Mouse (Mus musculus) embryonic fibroblast, embryonic 13.5 days (primary cell): Measurements from ENCODE around the gene Htatsf1. TPM values are rescaled to one million over a fixed set of nuclear protein-coding genes. Genes with fewer than 3 reads are reported as not detected.
A peak's percentile ranks its signal among the peaks of the same experiment; 100 is the strongest.

Experiments used
- H3K27ac ChIP-seq: 2 replicates; pipeline ENCODE4 v1.5.1; 2012; ENCODE audit warnings: low read length, control low read depth, inconsistent platforms; ENCODE audit not compliant: insufficient read depth
- H3K4me1 ChIP-seq: 2 replicates; pipeline ENCODE4 v1.6.1; 2011; ENCODE audit warnings: low read length; ENCODE audit not compliant: control insufficient read depth, insufficient read depth
- H3K4me3 ChIP-seq: 2 replicates; pipeline ENCODE4 v1.5.1; 2011; ENCODE audit warnings: mild to moderate bottlenecking, control low read depth, low read length; ENCODE audit not compliant: insufficient read depth
- CTCF ChIP-seq: IDR thresholded peaks from 2 replicates; pipeline ENCODE4 v1.5.1; 2011; ENCODE audit warnings: mild to moderate bottlenecking, control low read depth, low read length, moderate library complexity, borderline replicate concordance; ENCODE audit not compliant: insufficient read depth
- POLR2A ChIP-seq: IDR thresholded peaks from 2 replicates; pipeline ENCODE4 v1.6.1; 2011; ENCODE audit warnings: low read depth, mild to moderate bottlenecking, control low read depth, low read length, moderate library complexity
- polyA plus RNA-seq: library from polyadenylated mRNA; stranded (reverse); fragments of >200 nt; gene quantifications from 2 replicates; pipeline ENCODE4 v1.2.4, GENCODE M21; 2011; ENCODE audit warnings: low read depth; ENCODE audit not compliant: missing spikeins, insufficient read length

Gene Htatsf1
- 37.0 and 49.5 TPM in 2 replicates for polyA plus RNA-seq

DNA sequence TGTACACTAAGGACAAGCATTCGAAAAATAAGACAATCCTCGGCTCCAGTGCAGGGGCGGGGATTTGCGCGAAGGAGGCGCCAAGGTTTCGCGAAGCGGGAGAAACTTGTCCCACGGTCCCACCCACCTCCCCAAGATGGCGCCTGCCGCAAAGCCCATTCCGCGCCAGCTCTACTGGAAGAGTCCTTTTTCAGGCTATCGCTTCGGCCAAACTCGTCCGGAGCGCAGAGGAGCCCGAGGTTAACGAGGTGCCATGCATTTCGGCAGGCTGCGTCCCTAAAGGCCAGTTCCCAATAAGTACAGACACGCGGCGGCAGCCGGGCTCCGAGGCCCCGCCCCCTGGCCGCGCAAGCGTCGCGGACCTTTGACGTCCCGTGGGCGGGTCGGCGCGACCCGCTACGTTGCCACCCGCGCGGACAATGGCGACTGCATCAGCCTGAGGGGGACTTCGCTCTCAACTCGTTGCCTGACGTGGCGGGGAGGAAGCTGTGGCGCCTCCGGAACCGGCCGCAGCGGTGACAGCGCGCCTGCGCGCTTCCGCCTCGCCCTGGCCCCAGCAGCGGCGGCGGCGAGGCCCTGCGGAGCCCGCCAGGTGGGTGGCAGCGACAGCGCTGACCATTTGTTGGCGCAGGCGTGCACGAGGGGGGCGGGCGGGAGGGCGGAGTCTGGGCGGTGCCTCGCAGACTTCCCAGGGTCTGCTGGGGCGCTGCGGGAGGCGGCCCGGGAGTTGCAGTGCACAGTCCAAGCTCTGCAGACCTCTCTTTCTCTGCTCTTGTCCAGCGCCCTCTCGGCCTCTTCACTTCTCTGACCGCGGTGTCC is at the start of gene Htatsf1:
TSS of gene Htatsf1 (plus strand) at position 410 of the 819 bp plus-strand sequence.
- no peaks in the 10 kb centered on the region for H3K4me1 ChIP-seq
- peak within 1 kb of the TSS; percentile 62 for H3K4me3 ChIP-seq
- TF ChIP-seq POLR2A (peak; percentile 57), CTCF (no peak)
- H3K27ac ChIP-seq: peak within 1 kb of the TSS; percentile 91

DNA sequence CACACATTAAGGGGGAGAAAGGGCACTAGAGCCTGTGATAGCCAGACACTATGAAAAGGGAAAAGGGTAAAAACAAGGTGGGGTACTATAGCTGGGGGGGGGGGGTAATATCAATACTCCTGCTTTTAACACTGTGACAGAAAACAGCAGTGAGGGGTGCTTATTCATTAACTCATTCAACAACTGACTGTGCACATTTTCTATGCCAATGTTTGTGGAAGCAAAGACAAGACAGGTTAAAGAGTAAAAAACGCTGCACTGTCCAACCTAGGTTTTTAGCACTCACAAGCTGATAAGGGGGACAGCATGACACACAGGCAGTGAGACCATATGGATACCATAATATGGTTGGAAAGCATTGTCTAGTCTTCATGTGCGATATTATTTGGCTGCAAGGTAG is 40.5 kb upstream of the Htatsf1 start:
- TF ChIP-seq CTCF (no peak), POLR2A (no peak)
- no peak overlapping the region for H3K4me3 ChIP-seq

DNA sequence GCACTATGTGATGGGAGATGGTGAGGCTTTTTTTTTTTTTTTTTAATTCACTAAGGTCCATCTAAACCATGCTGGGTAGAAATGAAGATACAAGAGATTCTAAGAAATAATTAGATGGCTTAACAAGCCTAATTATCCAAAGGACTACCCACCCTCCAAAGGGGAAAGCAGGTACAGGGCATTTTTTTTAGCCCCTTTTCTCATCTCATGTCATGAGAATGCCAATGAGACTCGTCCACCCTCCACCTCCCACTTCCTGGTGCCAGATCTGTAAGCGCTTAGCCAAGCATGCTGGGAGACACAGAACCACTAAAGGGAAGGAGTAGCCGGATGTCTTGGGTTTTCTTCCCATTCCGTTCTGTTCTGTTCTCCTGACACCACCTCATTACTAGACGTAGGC is 10.6 kb upstream of the Htatsf1 start, which contains the start of gene Brs3:
TSS of gene Brs3 (plus strand) at position 301 of the 400 bp plus-strand sequence.
- H3K27ac ChIP-seq: no peak within 1 kb of the TSS
- no peak within 1 kb of the TSS for H3K4me3 ChIP-seq
- no peak for TF ChIP-seq POLR2A
- TF ChIP-seq CTCF: no peak
- H3K4me1 ChIP-seq: no peaks in the 10 kb centered on the region

More for the DNA sequence above, 40.5 kb upstream of the Htatsf1 start:
- H3K4me1 ChIP-seq: no peaks in the 10 kb centered on the region
- no peak overlapping the region for H3K27ac ChIP-seq

DNA sequence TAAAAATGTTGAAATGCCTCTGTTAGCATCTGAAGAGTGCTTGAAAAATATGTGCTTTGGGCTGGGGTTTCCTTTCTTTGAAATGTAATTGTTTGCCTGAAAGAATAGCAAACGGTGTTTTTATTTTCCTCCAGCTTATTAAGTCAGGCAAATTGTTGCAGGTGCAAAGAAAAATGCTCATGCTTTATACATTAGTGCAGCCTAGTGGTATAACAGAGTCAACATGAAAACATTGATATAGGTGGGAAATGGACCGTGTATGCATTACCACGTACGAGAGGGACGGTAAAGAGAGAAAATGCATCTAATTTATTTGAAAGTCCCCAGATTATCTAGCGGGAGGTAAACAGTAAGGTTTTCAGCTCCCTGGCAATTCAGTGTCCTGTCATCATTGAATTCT is 9.5 kb upstream of the Htatsf1 start:
- Histone ChIP-seq H3K27ac (no peak overlapping the region), H3K4me1 (no peaks in the 10 kb centered on the region), H3K4me3 (no peak overlapping the region)
- TF ChIP-seq POLR2A (no peak), CTCF (no peak)

DNA sequence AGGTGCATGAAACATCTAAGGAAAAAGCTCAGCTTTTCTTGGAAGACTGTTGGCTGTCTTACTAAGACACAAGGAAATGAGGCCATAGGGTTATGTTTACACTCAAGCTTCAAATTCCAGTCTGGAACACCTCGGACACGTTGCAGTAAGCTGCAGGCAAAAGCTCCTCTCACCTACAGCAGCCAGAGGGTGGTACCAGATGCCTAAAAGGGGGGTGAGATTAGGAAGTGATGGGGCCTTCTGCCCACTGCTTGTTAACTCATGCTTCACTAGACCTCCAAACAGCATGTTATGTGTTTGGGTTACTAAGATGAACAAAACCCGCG is 572 bp upstream of the Htatsf1 start:
- Histone ChIP-seq H3K4me3 (peak overlapping the region; percentile 62), H3K27ac (peak overlapping the region; percentile 91; the same call in 1 of the 2 replicates), H3K4me1 (no peaks in the 10 kb centered on the region)
- TF ChIP-seq POLR2A (no peak; the same call in 1 of the 2 replicates), CTCF (no peak)

DNA sequence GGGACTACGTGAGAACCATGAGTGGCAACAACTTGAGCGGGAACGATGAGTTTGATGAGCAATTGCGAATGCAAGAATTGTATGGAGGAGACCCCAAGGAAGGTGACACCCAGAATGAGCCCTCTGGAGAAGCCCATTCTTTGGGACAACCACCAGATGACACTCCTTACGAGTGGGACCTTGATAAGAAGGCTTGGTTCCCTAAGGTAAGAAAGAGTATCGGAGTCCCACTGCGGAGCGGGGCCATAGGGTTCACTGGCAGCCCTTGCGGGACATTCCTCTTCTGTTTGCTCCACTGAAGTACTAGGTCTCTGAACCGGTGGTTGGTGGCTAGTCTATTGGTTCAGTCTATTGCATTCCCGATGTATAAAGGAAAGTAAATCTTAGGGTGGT is 606 bp downstream of the Htatsf1 start:
- Histone ChIP-seq H3K27ac (no peak overlapping the region), H3K4me3 (peak overlapping the region; percentile 62), H3K4me1 (no peaks in the 10 kb centered on the region)
- TF ChIP-seq POLR2A (no peak), CTCF (no peak)

DNA sequence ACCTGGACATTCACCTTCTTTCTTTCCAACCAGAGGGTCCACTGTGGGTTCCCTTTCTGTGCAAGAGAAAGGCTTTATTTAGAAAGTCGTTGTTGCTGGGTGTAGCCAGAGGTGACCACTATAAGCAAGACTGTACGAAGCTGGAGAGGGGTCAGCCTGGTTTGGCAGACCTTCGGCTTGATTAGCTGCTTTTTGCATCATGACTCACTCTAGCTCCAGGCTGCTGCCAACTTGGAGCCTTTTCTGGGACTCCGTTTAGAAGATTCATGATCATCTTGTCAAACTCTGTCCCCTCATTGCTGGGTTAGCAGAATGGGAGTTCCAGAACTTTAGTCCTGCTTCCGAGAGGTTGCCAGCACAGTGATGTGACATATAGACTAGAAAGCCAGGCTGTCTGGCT is 28.1 kb downstream of the Htatsf1 start:
- no peaks in the 10 kb centered on the region for H3K4me1 ChIP-seq
- TF ChIP-seq CTCF (no peak), POLR2A (no peak)
- H3K27ac ChIP-seq: no peak overlapping the region
- H3K4me3 ChIP-seq: no peak overlapping the region

DNA sequence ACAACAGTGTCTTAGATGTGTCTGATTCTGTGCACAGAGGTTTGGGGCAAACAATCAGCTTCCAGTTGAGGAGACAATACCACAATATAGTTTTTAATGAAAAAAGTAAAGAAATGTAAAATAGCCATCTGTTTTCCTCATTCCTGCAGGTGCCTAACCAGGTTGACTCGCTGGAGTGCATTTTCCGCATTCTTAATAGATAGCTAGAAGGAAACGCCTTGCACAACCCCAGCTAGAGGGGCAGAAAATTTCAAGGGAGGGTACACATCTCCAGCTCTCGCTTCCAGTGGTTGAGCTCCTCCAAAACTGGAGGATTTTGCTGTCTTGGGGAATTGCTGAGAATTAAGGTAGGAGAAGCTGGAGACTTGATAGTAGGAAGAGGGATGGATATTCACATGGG is 34.4 kb downstream of the Htatsf1 start, which contains the start of gene Vgll1:
TSS of gene Vgll1 (plus strand) at position 301 of the 400 bp plus-strand sequence.
- TF ChIP-seq POLR2A (no peak), CTCF (no peak)
- no peak within 1 kb of the TSS for H3K4me3 ChIP-seq
- H3K4me1 ChIP-seq: no peaks in the 10 kb centered on the region
- no peak within 1 kb of the TSS for H3K27ac ChIP-seq

DNA sequence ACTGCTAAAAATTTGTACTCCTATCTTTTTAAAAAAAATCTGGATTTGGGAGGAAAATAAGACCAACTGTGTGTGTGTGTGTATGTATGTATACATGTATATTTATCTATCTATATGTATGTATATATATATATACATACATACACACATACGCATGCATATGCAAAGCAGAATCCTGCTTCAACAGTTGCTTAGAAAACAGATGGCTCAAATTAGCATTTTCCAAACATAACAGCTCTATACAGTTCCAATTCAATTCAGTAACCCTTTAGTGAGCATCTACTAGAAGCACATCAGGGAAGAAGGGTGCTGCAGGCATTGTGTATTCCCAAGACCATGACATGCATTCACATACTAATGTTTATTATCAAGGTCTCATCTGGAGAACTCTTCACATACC is 50.0 kb downstream of the Htatsf1 start:
- TF ChIP-seq POLR2A (no peak), CTCF (no peak)
- H3K4me3 ChIP-seq: no peak overlapping the region
- H3K4me1 ChIP-seq: no peaks in the 10 kb centered on the region
- H3K27ac ChIP-seq: no peak overlapping the region

DNA sequence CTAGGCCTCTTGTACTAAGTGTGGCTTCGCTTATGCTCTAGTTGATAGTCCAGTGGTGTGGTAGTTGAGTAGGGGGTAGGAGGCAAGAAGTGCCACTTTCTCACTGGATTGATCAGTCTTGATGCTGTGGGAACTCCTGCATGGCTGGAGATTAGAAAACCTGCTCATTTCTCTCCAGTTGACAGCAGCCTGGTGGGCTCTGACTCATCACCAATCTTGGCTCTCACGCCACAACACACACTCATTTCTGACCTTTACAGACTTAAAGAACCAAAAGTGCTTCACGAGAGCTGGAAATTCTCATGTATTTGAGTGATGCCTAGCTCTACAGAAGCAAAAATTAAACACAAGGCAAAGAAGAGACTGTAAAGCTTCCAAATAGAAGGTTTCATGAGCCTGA is 53.6 kb downstream of the Htatsf1 start:
- no peaks in the 10 kb centered on the region for H3K4me1 ChIP-seq

More for the DNA sequence above, 53.6 kb downstream of the Htatsf1 start:
- H3K27ac ChIP-seq: no peak overlapping the region
- no peak overlapping the region for H3K4me3 ChIP-seq
- TF ChIP-seq POLR2A: no peak
- TF ChIP-seq CTCF: no peak

Other genes starting within 250 kb of the Htatsf1 start
- gene Map7d3, start 231.3 kb upstream of the Htatsf1 start, polyA plus RNA-seq: 2.7 and 2.9 TPM in 2 replicates
- gene Adgrg4, start 183.4 kb upstream of the Htatsf1 start, polyA plus RNA-seq: not detected in 2 replicates
- not detected in 2 replicates for gene Brs3, start 10.5 kb upstream of the Htatsf1 start, polyA plus RNA-seq
- gene Vgll1, start 34.5 kb downstream of the Htatsf1 start, polyA plus RNA-seq: not detected in 2 replicates
- gene Cd40lg, start 158.6 kb downstream of the Htatsf1 start, polyA plus RNA-seq: not detected in 2 replicates